Mouse (Mus musculus): Measurements from ENCODE around the gene Mettl21c. TPM values are rescaled to one million over a fixed set of nuclear protein-coding genes. Genes with fewer than 3 reads are reported as not detected.
A peak's percentile ranks its signal among the peaks of the same experiment; 100 is the strongest.
"Not testable (repeated sequence)": the region's sequence is repeated elsewhere in the genome, so short reads cannot be mapped to it uniquely, and the experiment has no call there.

Gene Mettl21c
- under 1 TPM; 0.49 to 0.50 TPM for total RNA-seq (2021)
- long read RNA-seq = 0 reads

- no peak for DNase-seq (ENCODE audit: low spot score in 2 of 2)
These were observed at the start of gene Mettl21c for GRCm38 (mm10) chr1:44019934-44020333. Mettl21c (minus strand) TSS chr1:44020034.

- DNase-seq (ENCODE audit: low spot score in 2 of 2) = peak; percentile 46 to 62
These were observed 44.8 kb upstream of the Mettl21c start for GRCm38 (mm10) chr1:44064625-44065024.

GRCm38 (mm10) chr1:44063439-44063838 is 43.6 kb upstream of the Mettl21c start:
- no peak for DNase-seq (ENCODE audit: low spot score in 2 of 2)

- no peak for DNase-seq (ENCODE audit: low spot score in 2 of 2)
These were observed 42.0 kb upstream of the Mettl21c start, which contains the start of gene Gm8251 for GRCm38 (mm10) chr1:44061836-44062235. Gm8251 (minus strand) TSS chr1:44061936.

GRCm38 (mm10) chr1:44057805-44058204 is 38.0 kb upstream of the Mettl21c start:
- no peak for DNase-seq (ENCODE audit: low spot score in 2 of 2)

- no peak for DNase-seq (ENCODE audit: low spot score in 2 of 2)
These were observed 26.7 kb upstream of the Mettl21c start for GRCm38 (mm10) chr1:44046556-44046955.

GRCm38 (mm10) chr1:44045689-44046088 is 25.9 kb upstream of the Mettl21c start:
- not testable (repeated sequence) for DNase-seq (ENCODE audit: low spot score in 2 of 2)

GRCm38 (mm10) chr1:44042555-44042915 is 22.7 kb upstream of the Mettl21c start:
- DNase-seq (ENCODE audit: low spot score in 2 of 2) = no peak

GRCm38 (mm10) chr1:44041797-44042554 is 22.1 kb upstream of the Mettl21c start:
- DNase-seq (ENCODE audit: low spot score in 2 of 2) = peak; percentile 67 to 69

- no peak for DNase-seq (ENCODE audit: low spot score in 2 of 2)
These were observed 13.1 kb upstream of the Mettl21c start for GRCm38 (mm10) chr1:44032948-44033347.

- no peak for DNase-seq (ENCODE audit: low spot score in 2 of 2)
These were observed 12.4 kb upstream of the Mettl21c start for GRCm38 (mm10) chr1:44032213-44032612.

- DNase-seq (ENCODE audit: low spot score in 2 of 2) = no peak
These were observed 7.8 kb upstream of the Mettl21c start for GRCm38 (mm10) chr1:44027651-44028050.

- no peak for DNase-seq (ENCODE audit: low spot score in 2 of 2)
These were observed 2.8 kb upstream of the Mettl21c start for GRCm38 (mm10) chr1:44022656-44023055.

- no peak for DNase-seq (ENCODE audit: low spot score in 2 of 2)
These were observed 4.3 kb downstream of the Mettl21c start for GRCm38 (mm10) chr1:44015556-44015955.

- no peak for DNase-seq (ENCODE audit: low spot score in 2 of 2)
These were observed 15.3 kb downstream of the Mettl21c start for GRCm38 (mm10) chr1:44004513-44004912.

GRCm38 (mm10) chr1:43996914-43997589 is 22.8 kb downstream of the Mettl21c start:
- no peak for DNase-seq (ENCODE audit: low spot score in 2 of 2)

- no peak for DNase-seq (ENCODE audit: low spot score in 2 of 2)
These were observed 48.7 kb downstream of the Mettl21c start for GRCm38 (mm10) chr1:43971089-43971488.

- DNase-seq (ENCODE audit: low spot score in 2 of 2) = no peak
These were observed 50.5 kb downstream of the Mettl21c start for GRCm38 (mm10) chr1:43969361-43969760.

- no peak for DNase-seq (ENCODE audit: low spot score in 2 of 2)
These were observed 53.1 kb downstream of the Mettl21c start for GRCm38 (mm10) chr1:43966756-43967155.

GRCm38 (mm10) chr1:43964381-43964780 is 55.5 kb downstream of the Mettl21c start:
- DNase-seq (ENCODE audit: low spot score in 2 of 2) = no peak
